Mouse (Mus musculus) frontal cortex, adult (tissue): ENCODE data around the gene Ifih1.

ENCODE experiments used
- ATAC-seq: cut with Nextera tagmentation; 2 replicates; pipeline ENCODE4 v1.9.2; 2017; ENCODE audit warnings: mild to moderate bottlenecking, moderate library complexity, mixed read lengths; ENCODE audit not compliant: low TSS enrichment

Ifih1 gene

DNA sequence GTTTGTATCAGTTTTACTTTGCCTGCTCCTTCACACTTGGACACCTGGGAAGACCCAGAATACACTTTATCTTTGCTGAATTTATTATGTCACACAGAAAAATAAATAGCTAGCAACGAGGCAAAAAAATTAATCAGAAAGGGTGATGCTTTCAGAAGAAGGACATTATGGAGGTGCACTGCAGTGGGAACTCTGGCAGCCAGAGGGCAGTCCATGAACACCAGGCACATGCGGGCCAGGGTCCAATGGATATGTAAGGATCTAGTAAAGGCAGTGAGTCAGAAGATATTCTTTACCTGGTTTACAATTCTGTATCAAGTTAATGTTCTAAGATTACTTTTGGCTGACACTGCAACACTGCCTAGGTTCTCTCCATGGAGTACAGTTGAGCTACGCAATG lies 96.4 kb downstream of the Ifih1 start:
- no peak for ATAC-seq

DNA sequence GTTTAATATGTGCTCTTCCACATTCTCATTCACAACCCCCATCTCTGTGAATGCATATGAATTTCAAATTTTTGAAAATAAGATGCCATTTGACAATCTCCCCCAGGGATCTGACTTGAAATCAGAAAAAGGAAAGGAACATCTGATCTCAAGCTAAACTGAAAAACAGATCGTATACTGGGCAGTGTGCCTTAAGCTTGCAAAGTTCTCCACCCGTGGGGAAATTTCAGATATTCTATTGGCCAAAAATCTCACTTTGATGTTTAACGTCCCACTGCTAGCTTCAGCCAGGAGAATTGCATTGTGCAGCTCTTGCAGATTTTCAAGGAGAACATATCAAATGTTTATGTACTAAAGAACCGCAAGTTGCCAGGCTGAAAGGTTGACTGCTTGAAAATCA lies 96.9 kb downstream of the Ifih1 start:
- 0 out of 2 replicates have a peak, but pooled peaks have one; percentile 51 for ATAC-seq

DNA sequence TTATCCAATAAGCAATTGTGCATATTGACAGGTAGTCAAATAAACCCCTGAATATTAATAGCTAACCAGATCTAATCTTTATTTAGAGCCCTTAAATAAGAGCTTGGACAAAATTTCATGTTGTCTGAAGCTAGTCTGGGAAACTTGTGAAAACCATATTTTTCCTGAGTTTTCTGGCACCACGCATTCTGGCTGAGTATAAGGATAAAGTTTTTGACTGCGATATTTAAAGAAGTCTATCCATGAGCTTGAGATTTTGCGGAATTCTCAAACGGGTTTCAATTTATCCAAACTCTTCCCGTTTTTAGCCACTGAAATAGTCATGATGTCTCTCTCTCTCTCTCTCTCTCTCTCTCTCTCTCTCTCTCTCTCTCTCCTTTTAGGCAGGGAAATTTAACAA lies 98.0 kb downstream of the Ifih1 start:
- peak; percentile 60; the same call in 1 of the 2 replicates for ATAC-seq
